Mouse (Mus musculus) MEL (cell line): ENCODE data around the gene Hrh3. TPM values are rescaled to one million over a fixed set of nuclear protein-coding genes. Genes with fewer than 3 reads are reported as not detected.
A peak's percentile ranks its signal among the peaks of the same experiment; 100 is the strongest.

ENCODE experiments used
- DNase-seq: peaks from one replicate; pipeline ENCODE4 v3.0.0; 2011; ENCODE audit warnings: low read depth, low spot score
- H3K27ac ChIP-seq: 2 replicates; pipeline ENCODE4 v1.5.1; 2012; ENCODE audit warnings: low read depth, mild to moderate bottlenecking, control low read depth, low read length, moderate library complexity; ENCODE audit not compliant: control insufficient read depth
- H3K27me3 ChIP-seq, 2 experiments: fragments of 150-350 bp in 1 of 2; sonication (generic) in 1 of 2; 2 replicates each; pipeline ENCODE4 v1.6.1; 2012; ENCODE audit warnings: low read length in 2 of 2, mild to moderate bottlenecking in 2 of 2, improper control_type of control experiment in 1 of 2, moderate library complexity in 1 of 2; ENCODE audit not compliant: insufficient read depth in 2 of 2, control insufficient read depth in 1 of 2
- H3K36me3 ChIP-seq, 2 experiments: 2 replicates each; pipeline ENCODE4 v1.6.1; 2012 to 2014; ENCODE audit warnings: low read length in 2 of 2, improper control_type of control experiment in 1 of 2, inconsistent platforms in 1 of 2, mild to moderate bottlenecking in 1 of 2; ENCODE audit not compliant: insufficient read depth in 2 of 2, control insufficient read depth in 1 of 2
- H3K4me1 ChIP-seq, 2 experiments: fragments of 150-350 bp in 1 of 2; sonication (generic) in 1 of 2; 2 replicates each; pipeline ENCODE4 v1.6.1; 2012; ENCODE audit warnings: low read length in 2 of 2, improper control_type of control experiment in 1 of 2, mild to moderate bottlenecking in 1 of 2; ENCODE audit not compliant: insufficient read depth in 2 of 2, control insufficient read depth in 1 of 2
- H3K4me3 ChIP-seq, 2 experiments: fragments of 150-350 bp in 1 of 2; sonication (generic) in 1 of 2; 2 replicates each; pipeline ENCODE4 v1.5.1; 2012; ENCODE audit warnings: low read depth in 2 of 2, low read length in 2 of 2, mild to moderate bottlenecking in 2 of 2, moderate library complexity in 2 of 2, control low read depth in 1 of 2, improper control_type of control experiment in 1 of 2; ENCODE audit not compliant: control insufficient read depth in 1 of 2, insufficient read depth in 1 of 2
- H3K79me2 ChIP-seq: 2 replicates; pipeline ENCODE4 v1.6.1; 2012; ENCODE audit warnings: mild to moderate bottlenecking, low read length, moderate library complexity; ENCODE audit not compliant: control insufficient read depth, poor library complexity, insufficient read depth
- H3K9ac ChIP-seq: 2 replicates; pipeline ENCODE4 v1.6.1; 2012; ENCODE audit warnings: low read depth, mild to moderate bottlenecking, control low read depth, low read length, moderate library complexity; ENCODE audit not compliant: control insufficient read depth, poor library complexity, severe bottlenecking
- H3K9me3 ChIP-seq: fragments of 150-350 bp; sonication (generic); replicated peaks from 2 replicates; pipeline ENCODE4 v1.6.1; 2012; ENCODE audit warnings: mild to moderate bottlenecking, low read length, improper control_type of control experiment, moderate library complexity; ENCODE audit not compliant: insufficient read depth
- CHD1 ChIP-seq: IDR thresholded peaks from 2 replicates; pipeline ENCODE4 v1.6.1; 2012; ENCODE audit warnings: low read depth, mild to moderate bottlenecking, inconsistent platforms, low read length, improper control_type of control experiment
- CHD2 ChIP-seq: IDR thresholded peaks from 2 replicates; pipeline ENCODE4 v1.6.1; 2011; ENCODE audit warnings: low read length, improper control_type of control experiment
- CTCF ChIP-seq, 3 experiments: IDR thresholded peaks in 2 of 3; conservative IDR thresholded peaks in 1 of 3; 2 replicates each; pipeline ENCODE4 v1.5.1; 2011 to 2012; ENCODE audit warnings: low read length in 3 of 3, low read depth in 2 of 3, mild to moderate bottlenecking in 2 of 3, improper control_type of control experiment in 1 of 3, inconsistent platforms in 1 of 3, mixed read lengths in 1 of 3, moderate library complexity in 1 of 3; ENCODE audit not compliant: control insufficient read depth in 1 of 3, insufficient read depth in 1 of 3, poor library complexity in 1 of 3, severe bottlenecking in 1 of 3
- E2F4 ChIP-seq: IDR thresholded peaks from 2 replicates; pipeline ENCODE4 v1.6.1; 2011; ENCODE audit warnings: low read depth, low read length, improper control_type of control experiment, borderline replicate concordance
- ELF1 ChIP-seq: IDR thresholded peaks from 2 replicates; pipeline ENCODE4 v1.6.1; 2014; ENCODE audit warnings: low read depth, mild to moderate bottlenecking, inconsistent platforms, low read length, improper control_type of control experiment, moderate library complexity
- ETS1 ChIP-seq: IDR thresholded peaks from 2 replicates; pipeline ENCODE4 v1.6.1; 2012; ENCODE audit warnings: low read depth, mild to moderate bottlenecking, inconsistent platforms, low read length, improper control_type of control experiment, moderate library complexity
- GABPA ChIP-seq: IDR thresholded peaks from 2 replicates; pipeline ENCODE4 v1.6.1; 2012; ENCODE audit warnings: low read depth, mild to moderate bottlenecking, inconsistent platforms, low read length, improper control_type of control experiment, moderate library complexity
- GATA1 ChIP-seq: IDR thresholded peaks from 2 replicates; pipeline ENCODE4 v1.6.1; 2011; ENCODE audit warnings: low read depth, low read length, improper control_type of control experiment
- HCFC1 ChIP-seq: IDR thresholded peaks from 2 replicates; pipeline ENCODE4 v1.6.1; 2012; ENCODE audit warnings: low read depth, mild to moderate bottlenecking, inconsistent platforms, low read length, improper control_type of control experiment, moderate library complexity
- KAT2A ChIP-seq: conservative IDR thresholded peaks from 2 replicates; pipeline ENCODE4 v1.6.1; 2012; ENCODE audit warnings: low read depth, low read length, improper control_type of control experiment, inconsistent platforms
- MAFK ChIP-seq: IDR thresholded peaks from 2 replicates; pipeline ENCODE4 v1.6.1; 2011; ENCODE audit warnings: low read depth, mild to moderate bottlenecking, low read length, improper control_type of control experiment, borderline replicate concordance
- MAX ChIP-seq: IDR thresholded peaks from 2 replicates; pipeline ENCODE4 v1.6.1; 2011; ENCODE audit warnings: low read length, improper control_type of control experiment
- MAZ ChIP-seq: IDR thresholded peaks from 2 replicates; pipeline ENCODE4 v1.6.1; 2012; ENCODE audit warnings: low read depth, mild to moderate bottlenecking, inconsistent platforms, low read length, improper control_type of control experiment
- MXI1 ChIP-seq: IDR thresholded peaks from 2 replicates; pipeline ENCODE4 v1.6.1; 2011; ENCODE audit warnings: mild to moderate bottlenecking, low read depth, low read length, improper control_type of control experiment
- MYB ChIP-seq: IDR thresholded peaks from 2 replicates; pipeline ENCODE4 v1.6.1; 2011; ENCODE audit warnings: mild to moderate bottlenecking, low read depth, low read length, improper control_type of control experiment
- MYC ChIP-seq: IDR thresholded peaks from 2 replicates; pipeline ENCODE4 v1.6.1; 2011; ENCODE audit warnings: low read depth, mild to moderate bottlenecking, low read length, improper control_type of control experiment, moderate library complexity
- NELFE ChIP-seq: IDR thresholded peaks from 2 replicates; pipeline ENCODE4 v1.6.1; 2011; ENCODE audit warnings: low read depth, low read length, improper control_type of control experiment
- NRF1 ChIP-seq: IDR thresholded peaks from 2 replicates; pipeline ENCODE4 v1.6.1; 2014; ENCODE audit warnings: low read depth, mild to moderate bottlenecking, inconsistent platforms, low read length, improper control_type of control experiment, moderate library complexity; ENCODE audit not compliant: poor library complexity, insufficient read depth, severe bottlenecking
- POLR2AphosphoS2 ChIP-seq: IDR thresholded peaks from 2 replicates; pipeline ENCODE4 v1.6.1; 2011; ENCODE audit warnings: low read length, improper control_type of control experiment
- RAD21 ChIP-seq: IDR thresholded peaks from 2 replicates; pipeline ENCODE4 v1.6.1; 2011; ENCODE audit warnings: mild to moderate bottlenecking, low read depth, low read length, improper control_type of control experiment
- RCOR1 ChIP-seq: IDR thresholded peaks from 2 replicates; pipeline ENCODE4 v1.6.1; 2012; ENCODE audit warnings: low read depth, mild to moderate bottlenecking, inconsistent platforms, low read length, improper control_type of control experiment
- SIN3A ChIP-seq: IDR thresholded peaks from 2 replicates; pipeline ENCODE4 v1.6.1; 2012; ENCODE audit warnings: low read length, improper control_type of control experiment, inconsistent platforms
- SMC3 ChIP-seq: IDR thresholded peaks from 2 replicates; pipeline ENCODE4 v1.6.1; 2011; ENCODE audit warnings: low read depth, low read length, improper control_type of control experiment
- TAL1 ChIP-seq: IDR thresholded peaks from 2 replicates; pipeline ENCODE4 v1.6.1; 2012; ENCODE audit warnings: mild to moderate bottlenecking, inconsistent platforms, low read length, moderate library complexity, mixed read lengths
- UBTF ChIP-seq: IDR thresholded peaks from 2 replicates; pipeline ENCODE4 v1.6.1; 2012; ENCODE audit warnings: low read depth, mild to moderate bottlenecking, inconsistent platforms, low read length, improper control_type of control experiment, moderate library complexity, borderline replicate concordance; ENCODE audit not compliant: insufficient read depth
- USF1 ChIP-seq: IDR thresholded peaks from 2 replicates; pipeline ENCODE4 v1.6.1; 2014; ENCODE audit warnings: low read depth, mild to moderate bottlenecking, inconsistent platforms, low read length, improper control_type of control experiment, moderate library complexity
- USF2 ChIP-seq, 2 experiments: IDR thresholded peaks; 2 replicates each; pipeline ENCODE4 v1.6.1; 2011 to 2012; ENCODE audit warnings: improper control_type of control experiment in 2 of 2, low read length in 2 of 2, borderline replicate concordance in 1 of 2, inconsistent platforms in 1 of 2, low read depth in 1 of 2, mild to moderate bottlenecking in 1 of 2; ENCODE audit not compliant: insufficient read depth in 1 of 2
- ZC3H11A ChIP-seq: IDR thresholded peaks from 2 replicates; pipeline ENCODE4 v1.6.1; 2012; ENCODE audit warnings: low read depth, mild to moderate bottlenecking, inconsistent platforms, low read length, improper control_type of control experiment
- ZKSCAN1 ChIP-seq: IDR thresholded peaks from 2 replicates; pipeline ENCODE4 v1.6.1; 2012; ENCODE audit warnings: low read depth, mild to moderate bottlenecking, inconsistent platforms, low read length, improper control_type of control experiment, moderate library complexity
- ZMIZ1 ChIP-seq: IDR thresholded peaks from 2 replicates; pipeline ENCODE4 v1.6.1; 2012; ENCODE audit warnings: low read depth, mild to moderate bottlenecking, inconsistent platforms, low read length, improper control_type of control experiment, moderate library complexity
- ZNF384 ChIP-seq: IDR thresholded peaks from 2 replicates; pipeline ENCODE4 v1.6.1; 2012; ENCODE audit warnings: low read depth, mild to moderate bottlenecking, inconsistent platforms, low read length, improper control_type of control experiment
- polyA plus RNA-seq, 2 experiments: library from polyadenylated mRNA; stranded (reverse) in 1 of 2; unstranded in 1 of 2; fragments of >175 nt in 1 of 2; fragments of >200 nt in 1 of 2; gene quantifications; 2 replicates each; pipeline versions ENCODE4 v1.2.1 to v1.2.4; 2012; ENCODE audit warnings: low replicate concordance in 2 of 2, low read depth in 1 of 2; ENCODE audit not compliant: insufficient read length in 2 of 2, insufficient read depth in 1 of 2, missing spikeins in 1 of 2
- total RNA-seq: library from RNA; depleted of rRNA; stranded (reverse); fragments of 300-350 nt; gene quantifications from 2 replicates; pipeline ENCODE4 v1.2.3, GENCODE M21; 2012

Hrh3 gene
- total and polyA plus RNA-seq, 3 experiments, result not detected

- Histone ChIP-seq H3K36me3 (no peaks in the 10 kb centered on the region; a peak in 1 of 4 replicates), H3K9me3 (no peaks in the 10 kb centered on the region), H3K4me1 (no peaks in the 10 kb centered on the region), H3K9ac (no peak overlapping the region), H3K27ac (no peak overlapping the region), H3K4me3 (no peak overlapping the region), H3K79me2 (peaks cover 3% of the 10 kb centered on the region; the same call in 1 of the 2 replicates), H3K27me3 (no peaks in the 10 kb centered on the region)
- DNase-seq, result peak; percentile 50
- TF ChIP-seq RAD21 (peak; percentile 24), NRF1 (no peak), CTCF (IDR thresholded peaks at IDR 0.05 in 2 of 3, conservative IDR thresholded peaks at IDR 0.05 in 1 of 3; ENCODE audit: control insufficient read depth in 1 of 3, insufficient read depth in 1 of 3, low read depth in 2 of 3, low read length in 3 of 3, poor library complexity in 1 of 3, severe bottlenecking in 1 of 3) (peak; percentile 49 to 63 (median 54); a peak in 5 of 6 replicates), E2F4 (no peak), SMC3 (peak; percentile 31; the same call in 1 of the 2 replicates)
These were observed 52.1 kb downstream of the Hrh3 start for GRCm38 (mm10) chr2:180051986-180052733.

- peaks cover 3% of the 10 kb centered on the region; the same call in 1 of the 2 replicates for H3K79me2 ChIP-seq
- TF ChIP-seq GABPA, result no peak
- TF ChIP-seq ZKSCAN1, result no peak
- no peak for TF ChIP-seq ZMIZ1
- no peak for TF ChIP-seq USF2 (IDR thresholded peaks at IDR 0.05; ENCODE audit: borderline replicate concordance in 1 of 2, insufficient read depth in 1 of 2, low read depth in 1 of 2, low read length in 2 of 2)
- no peak for TF ChIP-seq NELFE
- peak; percentile 91 for TF ChIP-seq SMC3
- TF ChIP-seq KAT2A, result no peak
- peak; percentile 61 for TF ChIP-seq ZC3H11A
- TF ChIP-seq CHD2, result no peak
- TF ChIP-seq GATA1, result no peak
- TF ChIP-seq MAZ, result no peak
- no peak for TF ChIP-seq MXI1
- TF ChIP-seq MAX, result no peak
- no peak for TF ChIP-seq ETS1
- TF ChIP-seq ZNF384, result no peak
- TF ChIP-seq CHD1, result no peak
- no peak for TF ChIP-seq UBTF
- no peak for TF ChIP-seq SIN3A
- no peak for TF ChIP-seq MAFK
- no peak for TF ChIP-seq MYB
- no peak for TF ChIP-seq USF1
- TF ChIP-seq HCFC1, result no peak
- TF ChIP-seq POLR2AphosphoS2, result no peak
- no peak for TF ChIP-seq ELF1
- no peak for TF ChIP-seq TAL1
- TF ChIP-seq MYC, result no peak
- peak; percentile 72 for TF ChIP-seq RAD21
- no peak for TF ChIP-seq RCOR1
These were observed 53.3 kb downstream of the Hrh3 start for GRCm38 (mm10) chr2:180050986-180051385.

More at GRCm38 (mm10) chr2:180050986-180051385, 53.3 kb downstream of the Hrh3 start:
- H3K27me3 ChIP-seq, result no peaks in the 10 kb centered on the region
- peak; percentile 82 for DNase-seq
- no peak overlapping the region for H3K9ac ChIP-seq
- H3K27ac ChIP-seq, result no peak overlapping the region
- H3K9me3 ChIP-seq, result no peaks in the 10 kb centered on the region
- H3K4me1 ChIP-seq, result no peaks in the 10 kb centered on the region
- H3K36me3 ChIP-seq, result no peaks in the 10 kb centered on the region; a peak in 1 of 4 replicates
- H3K4me3 ChIP-seq, result no peak overlapping the region
